Mouse (Mus musculus) forebrain, embryonic 12.5 days (tissue): ENCODE data around the gene Catsper2. TPM values are rescaled to one million over a fixed set of nuclear protein-coding genes. Genes with fewer than 3 reads are reported as not detected.

Experiments used
- ATAC-seq: fragments of 200-750 bp; cut with Nextera tagmentation; 2 replicates; pipeline ENCODE4 v1.8.0; 2017; ENCODE audit warnings: moderate TSS enrichment; ENCODE audit not compliant: low FRiP score
- H3K27ac ChIP-seq: fragments of 300-500 bp; sonication (generic); 2 replicates; pipeline ENCODE4 v1.5.1; 2016; ENCODE audit warnings: mild to moderate bottlenecking
- H3K27me3 ChIP-seq: fragments of 300-500 bp; sonication (generic); 2 replicates; pipeline ENCODE4 v1.6.1; 2016; ENCODE audit warnings: mild to moderate bottlenecking
- H3K36me3 ChIP-seq: fragments of 300-500 bp; sonication (generic); replicated peaks from 2 replicates; pipeline ENCODE4 v1.6.1; 2016; ENCODE audit warnings: mild to moderate bottlenecking
- H3K4me1 ChIP-seq: fragments of 300-500 bp; sonication (generic); 2 replicates; pipeline ENCODE4 v1.6.1; 2016
- H3K4me2 ChIP-seq: fragments of 300-500 bp; sonication (generic); 2 replicates; pipeline ENCODE4 v1.6.1; 2016; ENCODE audit warnings: mild to moderate bottlenecking, moderate library complexity
- H3K4me3 ChIP-seq: fragments of 300-500 bp; sonication (generic); replicated peaks from 2 replicates; pipeline ENCODE4 v1.5.1; 2016; ENCODE audit warnings: mild to moderate bottlenecking
- H3K9ac ChIP-seq: fragments of 300-500 bp; sonication (generic); 2 replicates; pipeline ENCODE4 v1.6.1; 2016; ENCODE audit warnings: mild to moderate bottlenecking
- H3K9me3 ChIP-seq: fragments of 300-500 bp; sonication (generic); 2 replicates; pipeline ENCODE4 v1.6.1; 2016
- WGBS: fragments of 180-500 bp; shearing (Covaris S2); methylation state at CpG from one replicate; pipeline ENCODE4 v1.1.7; 2016; 5-methylcytosine and 5-hydroxymethylcytosine counted together
- microRNA-seq: library from miRNA; unstranded; fragments of <30 nt; microRNA quantifications from one replicate; pipeline ENCODE4, GENCODE M21; 2017
- polyA plus RNA-seq: library from polyadenylated mRNA; unstranded; fragments of >200 nt; fragmentation: Nextera tagmentation; extraction: Ambion mirVana; gene quantifications from 2 replicates; pipeline ENCODE4 v1.2.1, GENCODE M21; 2016

Catsper2 gene
- polyA plus RNA-seq, 1 experiment from 2014 or later: 2.9 TPM

DNA sequence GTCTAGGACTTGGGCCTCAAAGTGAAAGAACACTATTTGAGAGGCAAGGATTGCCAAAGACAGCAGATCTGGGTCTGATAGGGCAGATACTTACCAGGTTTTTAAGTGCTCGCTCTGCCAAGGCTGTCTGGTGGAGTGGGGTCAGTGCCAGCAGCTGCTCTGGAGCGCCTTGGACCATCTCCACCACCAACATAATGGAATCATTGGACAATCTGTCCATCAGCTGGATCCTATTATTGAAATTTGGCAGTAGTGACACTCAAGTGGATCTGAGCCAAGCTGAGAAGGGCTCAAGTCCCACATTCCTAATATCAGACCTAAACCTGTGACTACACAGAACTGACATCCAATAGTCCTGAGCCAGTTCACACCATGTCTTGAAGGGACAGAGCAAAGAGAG, 44.8 kb downstream of the Catsper2 start:
- Histone ChIP-seq H3K4me2 (no peak overlapping the region), H3K9me3 (no peaks in the 10 kb centered on the region), H3K9ac (no peak overlapping the region), H3K27ac (no peak overlapping the region), H3K4me1 (no peaks in the 10 kb centered on the region), H3K4me3 (no peak overlapping the region), H3K36me3 (no peaks in the 10 kb centered on the region), H3K27me3 (no peaks in the 10 kb centered on the region)
- 81% methylated on average over 2 of the region's 2 CpGs for WGBS
- no peak for ATAC-seq

DNA sequence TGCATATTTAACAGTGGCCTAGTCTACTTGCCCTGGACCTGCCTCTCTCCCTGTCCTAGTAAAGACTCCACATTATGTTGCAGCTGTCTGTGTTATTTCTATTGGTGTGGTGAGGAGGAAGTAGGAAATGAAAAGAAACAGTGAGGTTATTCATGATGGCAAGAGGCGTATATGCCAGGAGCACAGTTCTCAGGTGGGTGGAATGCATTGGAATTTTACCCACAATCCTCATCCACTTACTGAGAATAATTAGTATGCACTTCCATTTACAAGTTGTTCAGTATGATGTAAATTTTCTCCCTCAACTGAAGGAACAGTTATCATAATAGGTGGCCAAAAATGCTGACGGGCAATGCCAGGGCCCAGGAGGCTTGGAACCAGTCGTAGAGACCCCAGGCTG, 49.9 kb downstream of the Catsper2 start:
- Histone ChIP-seq H3K9me3 (no peaks in the 10 kb centered on the region), H3K9ac (no peak overlapping the region), H3K36me3 (no peaks in the 10 kb centered on the region), H3K27me3 (peaks cover 12% of the 10 kb centered on the region), H3K27ac (no peak overlapping the region), H3K4me3 (no peak overlapping the region), H3K4me2 (no peak overlapping the region), H3K4me1 (peaks cover 3% of the 10 kb centered on the region)
- 82% methylated on average over 3 of the region's 3 CpGs for WGBS
- ATAC-seq: no peak

- no peak for ATAC-seq
- Histone ChIP-seq H3K9me3 (no peaks in the 10 kb centered on the region), H3K4me1 (peaks cover 13% of the 10 kb centered on the region), H3K9ac (no peak overlapping the region), H3K4me2 (peak overlapping the region; percentile 60; the same call in 1 of the 2 replicates), H3K27me3 (peaks cover 36% of the 10 kb centered on the region), H3K4me3 (no peak overlapping the region), H3K27ac (no peak overlapping the region), H3K36me3 (no peaks in the 10 kb centered on the region)
- WGBS: 46% methylated on average over 4 of the region's 4 CpGs
These were observed 54.1 kb downstream of the Catsper2 start for GRCm38 (mm10) chr2:121359461-121359860.

- Histone ChIP-seq H3K36me3 (no peaks in the 10 kb centered on the region), H3K9me3 (no peaks in the 10 kb centered on the region), H3K4me1 (peaks cover 19% of the 10 kb centered on the region), H3K27me3 (peaks cover 36% of the 10 kb centered on the region), H3K27ac (no peak overlapping the region), H3K9ac (peak overlapping the region; percentile 56), H3K4me2 (peak overlapping the region; percentile 60), H3K4me3 (peak overlapping the region; percentile 35)
- peak; percentile 42; the same call in 1 of the 2 replicates for ATAC-seq
- WGBS: 1% methylated on average over 16 of the region's 16 CpGs
These were observed 55.2 kb downstream of the Catsper2 start for GRCm38 (mm10) chr2:121358381-121358780.

DNA sequence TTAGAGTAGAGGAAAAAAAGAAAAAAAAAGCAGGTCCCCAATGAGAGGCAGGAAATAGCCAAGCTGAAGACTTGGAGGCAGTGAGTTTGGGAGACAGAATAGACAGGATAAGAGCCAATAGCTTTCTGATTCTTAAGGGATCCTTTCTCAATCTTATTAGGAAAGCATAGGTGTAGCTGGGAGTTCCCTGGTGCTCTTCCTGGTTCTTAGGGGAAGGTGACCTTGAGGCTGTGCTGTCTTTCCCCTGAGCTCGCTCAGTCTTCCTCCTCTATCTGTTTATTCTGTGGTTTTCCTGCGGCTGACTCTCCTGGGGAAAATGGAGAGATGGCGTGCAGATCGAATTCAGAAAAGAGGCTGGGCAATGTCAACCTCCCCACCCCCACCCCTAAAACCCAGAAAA, 55.6 kb downstream of the Catsper2 start:
- no peak for ATAC-seq
- WGBS: 2% methylated on average over 4 of the region's 4 CpGs
- H3K4me2 ChIP-seq: peak overlapping the region; percentile 60
- H3K36me3 ChIP-seq: no peaks in the 10 kb centered on the region
- peaks cover 36% of the 10 kb centered on the region for H3K27me3 ChIP-seq
- no peak overlapping the region for H3K27ac ChIP-seq
- peak overlapping the region; percentile 35 for H3K4me3 ChIP-seq
- H3K4me1 ChIP-seq: peaks cover 19% of the 10 kb centered on the region
- H3K9ac ChIP-seq: no peak overlapping the region
- H3K9me3 ChIP-seq: no peaks in the 10 kb centered on the region

DNA sequence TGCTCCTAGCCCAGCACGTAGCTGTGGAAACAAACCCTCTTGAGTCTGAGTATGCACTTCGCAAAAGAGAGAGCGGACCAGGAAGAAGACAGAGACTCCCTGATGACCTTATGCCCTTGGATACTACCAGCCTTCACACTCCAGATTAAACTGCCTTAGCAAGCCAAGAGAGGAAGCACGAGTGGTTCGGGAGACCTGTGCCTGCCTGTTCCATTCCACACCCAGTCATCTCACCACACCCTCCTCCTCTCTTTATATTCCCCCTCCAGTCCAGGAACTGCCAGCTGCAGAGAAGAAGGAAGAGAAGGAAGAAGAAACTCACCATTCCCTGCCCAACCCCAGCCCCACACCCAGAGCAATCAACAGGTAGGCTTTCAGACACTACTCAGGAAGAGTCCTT, 56.1 kb downstream of the Catsper2 start, which contains the start of gene Ckmt1:
Gene Ckmt1 (plus strand): TSS at position 221 of the 400 bp plus-strand sequence.
- peaks cover 36% of the 10 kb centered on the region for H3K27me3 ChIP-seq
- H3K4me3 ChIP-seq: peak within 1 kb of the TSS; percentile 35
- peaks cover 19% of the 10 kb centered on the region for H3K4me1 ChIP-seq
- H3K9me3 ChIP-seq: no peaks in the 10 kb centered on the region
- 64% methylated on average over 5 of the region's 5 CpGs for WGBS
- H3K27ac ChIP-seq: no peak within 1 kb of the TSS
- H3K36me3 ChIP-seq: no peaks in the 10 kb centered on the region
- ATAC-seq: no peak
- H3K4me2 ChIP-seq: peak within 1 kb of the TSS; percentile 60
- peak within 1 kb of the TSS; percentile 56 for H3K9ac ChIP-seq

DNA sequence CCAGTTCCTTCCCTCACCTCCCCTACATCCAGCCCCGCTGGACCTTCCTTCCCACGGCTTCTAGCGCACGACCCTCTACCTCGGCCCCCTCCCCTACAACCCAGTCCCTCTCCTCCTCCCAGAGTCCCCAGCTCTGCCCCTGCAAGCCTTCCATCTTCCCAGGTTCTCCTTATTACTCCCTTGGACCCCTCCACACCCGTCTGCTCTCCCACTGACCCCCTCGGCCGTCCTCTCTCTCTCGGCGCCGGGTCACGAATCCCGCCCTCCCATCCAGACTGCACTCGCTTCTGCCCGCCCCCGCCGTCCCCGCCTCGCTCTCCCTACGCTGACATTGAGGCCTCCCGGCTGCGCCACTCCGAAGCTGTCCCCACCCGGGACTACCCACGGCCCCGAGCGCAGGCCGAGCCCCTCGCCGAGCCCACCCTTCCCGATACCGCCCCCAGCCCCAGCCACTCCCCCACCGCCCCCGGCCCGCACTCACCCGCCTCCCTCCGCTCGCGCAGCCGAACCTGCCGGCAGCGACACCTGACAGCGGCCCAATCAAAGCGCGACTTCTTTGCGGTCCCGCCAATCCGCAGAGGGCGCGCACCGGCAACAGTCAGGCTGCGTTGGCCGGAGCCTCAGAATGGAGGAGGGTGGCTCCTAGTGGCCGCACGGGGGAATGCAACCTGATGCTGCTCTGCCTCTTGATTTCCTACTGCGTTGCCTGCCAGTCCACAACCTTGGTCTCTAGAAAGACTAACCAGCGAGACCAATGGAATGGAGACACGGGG, 58.6 kb downstream of the Catsper2 start, which contains the start of gene Ppip5k1:
Gene Ppip5k1 (minus strand): TSS at position 577 of the 773 bp plus-strand sequence.
- Histone ChIP-seq H3K27ac (peak within 1 kb of the TSS; percentile 77), H3K9ac (peak within 1 kb of the TSS; percentile 88), H3K4me2 (peak within 1 kb of the TSS; percentile 79), H3K9me3 (no peaks in the 10 kb centered on the region), H3K27me3 (peaks cover 32% of the 10 kb centered on the region), H3K36me3 (no peaks in the 10 kb centered on the region), H3K4me1 (peaks cover 19% of the 10 kb centered on the region), H3K4me3 (peak within 1 kb of the TSS; percentile 67)
- peak; percentile 98 for ATAC-seq
- under 1% methylated on average over 56 of the region's 58 CpGs for whole genome bisulfite sequencing

- Histone ChIP-seq H3K4me2 (peak overlapping the region; percentile 79), H3K27me3 (peaks cover 29% of the 10 kb centered on the region), H3K4me3 (peak overlapping the region; percentile 67), H3K9ac (peak overlapping the region; percentile 88), H3K9me3 (no peaks in the 10 kb centered on the region), H3K36me3 (no peaks in the 10 kb centered on the region; the same call in 1 of the 2 replicates), H3K4me1 (peaks cover 19% of the 10 kb centered on the region), H3K27ac (peak overlapping the region; percentile 77; the same call in 1 of the 2 replicates)
- ATAC-seq: no peak
- WGBS: 2% methylated on average over 6 of the region's 6 CpGs
These were observed 59.2 kb downstream of the Catsper2 start for GRCm38 (mm10) chr2:121354378-121354777.

GRCm38 (mm10) chr2:121353156-121353555, 60.4 kb downstream of the Catsper2 start:
- ATAC-seq: no peak
- 72% methylated on average over 8 of the region's 8 CpGs for WGBS
- H3K27ac ChIP-seq: no peak overlapping the region
- H3K4me3 ChIP-seq: no peak overlapping the region
- H3K27me3 ChIP-seq: peaks cover 19% of the 10 kb centered on the region
- H3K4me2 ChIP-seq: no peak overlapping the region
- H3K9me3 ChIP-seq: no peaks in the 10 kb centered on the region
- no peaks in the 10 kb centered on the region; the same call in 1 of the 2 replicates for H3K36me3 ChIP-seq
- H3K9ac ChIP-seq: no peak overlapping the region
- H3K4me1 ChIP-seq: peaks cover 11% of the 10 kb centered on the region

Small RNA genes lying within 50 kb of the gene (microRNA-seq; reads per million reads assigned to microRNA genes)
- not detected for gene Gm22953

Other genes starting within 250 kb of the Catsper2 start
- 82.9 and 83.1 TPM in 2 replicates for gene Tubgcp4, start 243.1 kb downstream of the Catsper2 start, polyA plus RNA-seq
- 14.4 and 16.2 TPM in 2 replicates for gene Zscan29, start 242.7 kb downstream of the Catsper2 start, polyA plus RNA-seq
- 216 and 229 TPM in 2 replicates for gene Trp53bp1, start 142.4 kb downstream of the Catsper2 start, polyA plus RNA-seq
- gene Map1a, start 124.2 kb downstream of the Catsper2 start, polyA plus RNA-seq: 9.3 and 12.7 TPM in 2 replicates
- gene Ppip5k1, start 58.4 kb downstream of the Catsper2 start, polyA plus RNA-seq: 12.5 and 14.5 TPM in 2 replicates
- gene Ckmt1, start 56.1 kb downstream of the Catsper2 start, polyA plus RNA-seq: 8.5 and 14.4 TPM in 2 replicates
- not detected in 2 replicates for gene Strc, start 26.6 kb downstream of the Catsper2 start, polyA plus RNA-seq
- 416 and 432 TPM in 2 replicates for gene Pdia3, start within 50 bp of the Catsper2 start, polyA plus RNA-seq
- gene Ell3, start 30.5 kb upstream of the Catsper2 start, polyA plus RNA-seq: 6.9 and 12.4 TPM in 2 replicates
- 456 and 479 TPM in 2 replicates for gene Serf2, start 35.4 kb upstream of the Catsper2 start, polyA plus RNA-seq
- 124 and 130 TPM in 2 replicates for gene Hypk, start 39.5 kb upstream of the Catsper2 start, polyA plus RNA-seq
- gene Serinc4, start 43.0 kb upstream of the Catsper2 start, polyA plus RNA-seq: 0.85 and 0.88 TPM in 2 replicates
- gene Mfap1b, start 60.3 kb upstream of the Catsper2 start, polyA plus RNA-seq: 67.6 and 70.1 TPM in 2 replicates
- gene Mfap1a, start 92.9 kb upstream of the Catsper2 start, polyA plus RNA-seq: 30.2 and 34.6 TPM in 2 replicates
- 15.5 and 15.7 TPM in 2 replicates for gene Wdr76, start 92.9 kb upstream of the Catsper2 start, polyA plus RNA-seq